Mouse (Mus musculus) lung, postnatal 14 days (tissue): ENCODE results near the gene Btrc.
"Not testable (repeated sequence)": the region's sequence is repeated elsewhere in the genome, so short reads cannot be mapped to it uniquely, and the experiment has no call there.

Experiments used
- DNase-seq: peaks from one replicate; pipeline ENCODE4 v3.0.0; 2021

The Btrc gene

GRCm38 (mm10) chr19:45535214-45535735, 171.7 kb downstream of the Btrc start:
- no peak for DNase-seq

DNA sequence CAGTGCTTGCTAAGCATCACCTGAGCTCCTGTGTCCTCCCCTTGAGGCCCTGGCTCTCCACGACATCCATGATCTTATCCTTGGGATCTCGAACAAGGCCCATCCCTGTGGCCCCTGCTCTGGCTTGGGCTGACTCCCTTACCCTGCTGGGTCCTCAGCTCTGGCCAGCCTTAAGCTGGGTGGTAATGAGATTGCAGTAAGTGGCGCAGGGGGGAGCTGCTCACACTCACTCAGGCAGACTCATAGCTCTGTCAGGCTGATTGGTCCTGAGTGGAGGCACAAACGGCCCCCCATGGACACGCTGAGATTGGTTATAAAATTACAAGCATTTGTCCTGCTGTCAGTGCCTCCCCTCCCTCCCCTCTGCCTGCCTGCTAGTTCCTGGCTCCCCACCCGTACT, 172.4 kb downstream of the Btrc start:
- DNase-seq = no peak

DNA sequence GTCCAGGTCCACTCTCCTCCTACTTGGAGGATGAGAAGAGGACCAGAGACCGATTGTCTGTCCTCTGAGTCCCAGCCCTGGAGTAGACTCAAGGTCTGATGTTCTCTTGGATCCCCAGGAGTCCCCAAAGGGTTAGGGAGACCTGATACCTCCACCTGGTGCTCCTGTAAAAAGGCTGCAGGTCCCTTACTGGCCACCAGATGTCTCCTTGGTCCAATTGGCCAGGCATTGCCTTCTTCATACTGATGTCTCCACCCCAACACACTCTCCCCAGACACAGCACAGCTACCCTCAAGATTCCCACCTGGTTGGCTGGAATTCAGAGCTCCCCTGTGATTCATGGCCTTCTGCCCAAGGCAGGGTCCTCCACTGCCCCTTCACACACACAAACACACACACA, 174.0 kb downstream of the Btrc start:
- DNase-seq = peak; percentile 67

DNA sequence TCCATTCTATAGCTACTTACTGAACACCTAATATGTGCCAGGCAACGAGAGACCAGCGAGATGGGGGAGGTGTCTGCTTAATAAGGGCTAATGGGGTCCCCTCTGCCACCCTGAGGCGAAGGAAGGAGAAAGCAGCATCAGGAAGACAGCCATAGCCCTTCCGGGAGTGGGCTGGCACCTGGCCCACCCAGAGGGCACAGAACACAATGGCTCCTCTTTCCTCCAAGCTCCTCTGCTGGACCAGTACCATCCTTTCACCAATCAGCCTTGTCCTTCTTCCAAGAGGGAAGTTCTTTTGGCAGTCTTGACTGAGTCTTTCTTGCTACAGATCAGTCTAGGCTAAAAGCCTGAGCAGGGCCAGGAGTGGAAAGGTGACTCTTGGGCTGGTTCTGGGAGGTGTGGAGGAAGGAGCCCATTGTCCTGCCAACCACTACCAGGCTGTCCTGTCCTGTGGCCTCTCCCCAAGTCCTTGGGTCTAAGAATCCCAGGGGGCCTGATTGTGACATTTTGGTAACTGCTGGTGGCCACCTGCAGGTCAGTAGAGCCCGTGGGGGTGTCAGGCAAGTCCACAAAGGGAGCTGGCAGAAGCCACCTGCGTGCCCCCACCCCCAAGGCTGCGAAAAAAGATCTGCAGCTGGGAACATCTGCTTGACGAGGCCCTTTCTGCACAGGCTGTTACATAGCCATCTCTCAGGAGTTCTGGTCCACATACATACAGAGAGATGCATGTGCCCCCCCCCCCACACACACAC, 177.3 kb downstream of the Btrc start:
- no peak for DNase-seq

DNA sequence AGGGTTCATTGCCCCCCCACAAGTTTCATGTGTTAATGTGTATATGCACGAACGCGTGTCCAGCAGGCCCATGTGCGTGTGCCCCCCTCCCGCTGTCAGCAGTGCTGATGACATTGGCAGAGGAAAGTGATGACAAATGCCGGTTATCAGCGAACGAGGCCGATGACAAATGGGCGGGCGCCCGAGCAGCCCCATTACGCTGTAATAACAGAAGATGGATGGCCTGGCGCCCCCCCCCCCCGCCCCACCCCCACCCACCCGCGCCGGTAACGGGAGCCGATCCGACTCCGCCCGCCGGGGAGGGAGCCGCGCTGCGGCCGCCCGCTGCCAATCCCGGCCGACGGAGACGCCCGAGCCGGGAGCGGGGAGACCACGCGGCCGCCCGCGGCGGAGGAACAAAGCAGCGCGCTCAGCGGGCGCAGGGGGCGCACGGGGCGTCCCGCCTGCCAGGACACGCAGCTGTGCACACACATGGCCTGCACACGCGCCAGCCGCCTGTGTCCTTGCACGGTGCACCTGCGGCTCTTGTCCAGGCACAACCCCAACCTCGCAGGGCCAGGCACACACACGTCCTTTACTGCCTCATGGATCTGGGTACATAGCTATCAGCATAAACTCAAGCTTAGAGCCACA, 178.0 kb downstream of the Btrc start:
- DNase-seq = peak; percentile 18

DNA sequence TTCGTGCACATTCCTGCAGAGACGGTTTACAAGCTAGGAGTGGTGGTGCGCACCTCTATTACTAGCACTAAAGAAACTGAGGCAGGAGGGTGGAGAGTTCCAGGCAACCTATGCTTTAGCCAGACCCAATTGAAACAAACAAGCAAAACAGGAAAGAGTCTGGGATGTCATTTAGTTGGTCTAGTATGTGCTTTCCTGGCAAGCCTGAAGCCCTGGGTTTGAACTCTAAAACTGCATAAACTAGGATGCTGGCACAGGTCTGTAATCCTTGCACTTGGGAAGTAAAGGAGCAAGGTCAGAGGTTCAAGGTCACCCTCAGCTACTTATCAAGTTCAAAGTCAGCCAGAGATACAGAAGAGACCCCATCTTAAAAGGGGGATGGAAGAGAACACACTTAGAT, 178.5 kb downstream of the Btrc start:
- no peak for DNase-seq

GRCm38 (mm10) chr19:45544152-45544924, 180.8 kb downstream of the Btrc start:
- peak; percentile 23 for DNase-seq

GRCm38 (mm10) chr19:45544925-45545321, 181.4 kb downstream of the Btrc start:
- peak; percentile 88 for DNase-seq

DNA sequence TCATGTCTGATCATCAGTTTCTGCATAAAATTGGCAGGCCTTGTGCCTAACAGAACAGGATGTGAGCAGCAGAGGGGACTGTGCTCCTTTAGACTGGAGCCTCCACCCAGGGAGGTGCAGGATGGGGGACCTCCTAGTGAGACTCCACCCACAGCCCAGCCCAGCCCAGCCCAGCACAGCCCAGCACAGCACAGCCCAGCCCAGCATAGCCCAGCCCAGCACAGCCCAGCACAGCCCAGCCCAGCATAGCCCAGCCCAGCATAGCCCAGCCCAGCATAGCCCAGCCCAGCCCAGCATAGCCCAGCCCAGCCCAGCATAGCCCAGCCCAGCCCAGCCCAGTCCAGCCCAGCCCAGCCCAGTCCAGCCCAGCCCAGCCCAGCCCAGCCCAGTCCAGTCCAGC, 184.7 kb downstream of the Btrc start:
- DNase-seq = not testable (repeated sequence)

DNA sequence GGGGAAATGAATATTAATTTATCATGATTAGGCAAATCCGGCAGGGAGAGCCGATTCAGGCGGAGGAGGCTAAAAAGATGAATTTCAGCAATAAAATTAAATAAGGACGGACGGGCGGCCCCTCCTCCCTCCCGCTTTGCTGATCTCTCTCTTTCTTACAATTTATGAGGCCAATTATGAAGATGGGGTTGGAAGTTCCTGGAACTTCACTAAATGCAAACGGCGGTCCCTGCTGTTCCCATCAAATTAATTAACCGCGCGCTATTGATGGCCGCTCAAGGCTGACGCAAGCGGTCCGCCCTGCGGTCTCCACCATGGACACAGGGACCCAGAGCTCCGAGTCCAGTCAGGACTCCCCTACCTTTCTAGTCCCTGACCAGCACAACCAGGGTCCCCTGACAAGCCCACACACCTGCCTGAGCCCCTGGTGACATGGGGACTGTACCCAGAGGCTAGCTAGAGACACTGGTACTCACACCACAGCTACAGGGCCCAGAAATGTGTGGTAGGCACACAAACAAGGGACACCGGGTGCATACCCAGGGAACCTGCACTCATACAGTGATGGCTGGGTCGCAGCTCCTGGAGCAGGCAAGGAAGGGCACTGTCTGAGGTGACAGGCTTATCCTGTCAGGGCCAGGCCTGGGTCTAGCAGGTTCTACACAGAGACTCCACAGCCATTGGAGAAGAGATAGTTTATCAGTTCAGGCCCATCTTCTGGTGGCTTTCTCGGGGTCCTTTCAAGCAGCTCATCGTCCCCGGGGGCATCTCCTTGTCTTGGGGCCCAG, 185.8 kb downstream of the Btrc start:
- DNase-seq = no peak

GRCm38 (mm10) chr19:45549948-45550347, 186.4 kb downstream of the Btrc start:
- DNase-seq = no peak

DNA sequence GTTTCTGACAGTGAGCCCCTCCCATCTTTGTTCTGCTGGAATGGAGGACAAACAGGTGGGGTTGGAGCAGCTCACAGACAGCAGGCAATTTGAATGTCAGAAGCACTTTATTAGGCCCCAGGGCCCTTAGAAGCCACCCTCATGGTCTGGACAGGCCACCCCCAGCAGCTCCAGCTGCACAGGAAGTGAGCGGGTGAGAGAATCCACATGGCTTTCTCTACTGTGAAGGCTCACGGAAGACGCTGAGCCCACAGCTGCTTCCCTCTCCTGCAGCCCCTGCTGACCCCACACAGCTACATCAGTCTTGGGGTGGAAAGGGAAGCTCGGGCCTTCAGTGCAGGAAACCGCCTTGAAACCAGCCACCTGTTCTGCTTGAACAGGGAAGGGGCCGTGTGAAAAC, 188.7 kb downstream of the Btrc start:
- DNase-seq = no peak

GRCm38 (mm10) chr19:45554136-45554535, 190.6 kb downstream of the Btrc start:
- DNase-seq = no peak

GRCm38 (mm10) chr19:45560153-45560890, 196.8 kb downstream of the Btrc start, which contains the start of the genes Poll and Gm17018:
Gene Poll (minus strand): TSS chr19:45560531.
Gene Gm17018 (plus strand): TSS chr19:45560615.
- DNase-seq = peak; percentile 85

- DNase-seq = no peak
Observed at GRCm38 (mm10) chr19:45565925-45566715, 202.6 kb downstream of the Btrc start.

- no peak for DNase-seq
Observed at GRCm38 (mm10) chr19:45567367-45567766, 203.8 kb downstream of the Btrc start.

DNA sequence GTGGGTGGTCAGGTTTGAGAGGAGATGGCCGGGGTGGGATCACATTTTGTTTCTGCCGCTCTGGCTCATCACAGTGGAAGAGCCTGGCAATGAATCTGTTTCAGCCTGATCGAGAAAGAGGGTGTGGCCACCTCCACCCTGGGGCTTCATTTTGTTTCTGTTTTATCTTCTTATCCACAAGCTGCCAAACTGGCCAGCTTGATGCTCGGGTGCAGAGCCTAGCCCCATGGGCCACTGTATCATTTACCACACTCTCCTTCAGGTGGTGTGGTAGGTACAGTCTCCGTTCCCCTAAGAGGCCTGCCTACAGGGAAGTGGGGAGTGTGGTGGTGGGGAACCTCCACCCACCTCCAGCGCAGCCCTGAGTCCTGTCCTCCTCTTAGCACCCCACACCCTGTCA, 209.5 kb downstream of the Btrc start:
- DNase-seq = no peak

- DNase-seq = peak; percentile 86
Observed at GRCm38 (mm10) chr19:45573861-45574267, 210.3 kb downstream of the Btrc start.

GRCm38 (mm10) chr19:45574339-45574898, 210.9 kb downstream of the Btrc start:
- no peak for DNase-seq

- peak; percentile 46 for DNase-seq
Observed at GRCm38 (mm10) chr19:45574941-45575631, 211.6 kb downstream of the Btrc start.
